Mouse (Mus musculus) monocyte, adult 2 months (primary cell): ENCODE data around the gene Clhc1.

Source experiments
- DNase-seq, 2 experiments: peaks; one replicate each; pipeline ENCODE4 v3.0.0; 2022; ENCODE audit warnings: low spot score in 2 of 2, low read depth in 1 of 2

Gene Clhc1

DNA sequence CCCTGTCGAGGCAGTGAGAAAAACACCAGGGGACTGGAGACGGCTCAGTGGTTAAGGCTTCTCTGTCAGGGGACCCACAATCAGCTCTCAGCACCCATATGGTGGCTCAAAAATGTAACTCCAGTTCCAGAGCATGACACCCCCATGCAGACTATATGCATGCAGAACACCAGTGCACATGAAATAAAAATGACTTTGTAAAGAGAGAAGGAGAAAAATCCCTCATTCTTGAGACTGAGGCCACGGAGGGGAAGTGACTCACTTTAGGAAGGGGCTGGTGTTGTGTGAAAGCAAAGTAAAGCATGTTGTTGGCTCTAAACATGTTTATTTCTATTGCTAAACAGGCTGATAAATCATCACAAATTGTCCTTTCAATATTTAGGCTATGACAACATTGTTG is 13.2 kb downstream of the Clhc1 start:
- DNase-seq = no peak

DNA sequence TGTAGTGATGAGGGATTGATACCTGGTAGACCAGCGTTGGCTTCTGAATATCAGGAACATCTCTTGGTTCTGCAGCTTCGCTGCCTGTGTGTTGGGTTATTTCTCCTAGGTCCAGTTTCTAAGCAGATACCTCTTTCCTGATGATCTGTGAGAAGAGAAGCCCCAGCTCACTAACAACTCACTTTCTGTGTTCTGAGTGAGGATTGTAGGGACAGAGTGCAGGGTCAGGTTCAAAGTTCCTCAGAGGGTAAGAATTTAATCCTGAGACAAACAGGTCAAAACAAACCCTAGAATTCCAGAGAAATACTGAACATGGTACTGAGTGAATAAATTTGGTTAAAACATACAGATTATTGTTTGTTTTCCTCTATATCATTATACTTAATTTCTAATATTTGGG is 15.7 kb downstream of the Clhc1 start:
- no peak for DNase-seq

DNA sequence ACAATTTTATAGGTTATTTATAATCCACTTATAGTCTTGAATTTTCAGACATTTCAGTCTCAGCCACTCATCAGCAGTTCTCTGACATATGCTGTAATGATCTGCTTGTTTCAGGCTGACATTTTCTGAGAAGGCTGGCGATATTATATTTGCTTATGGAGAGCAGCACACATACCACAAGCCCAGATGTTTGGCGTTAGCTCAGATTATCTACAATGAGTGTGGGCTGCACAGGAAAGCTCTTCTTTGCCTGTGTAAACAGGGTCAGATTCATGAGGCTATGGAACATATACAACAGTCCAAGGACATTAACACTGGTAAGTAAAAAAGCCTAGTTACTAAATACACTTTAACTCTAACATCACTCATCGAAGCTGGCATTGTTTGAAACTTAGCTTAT is 23.8 kb downstream of the Clhc1 start:
- DNase-seq = no peak

DNA sequence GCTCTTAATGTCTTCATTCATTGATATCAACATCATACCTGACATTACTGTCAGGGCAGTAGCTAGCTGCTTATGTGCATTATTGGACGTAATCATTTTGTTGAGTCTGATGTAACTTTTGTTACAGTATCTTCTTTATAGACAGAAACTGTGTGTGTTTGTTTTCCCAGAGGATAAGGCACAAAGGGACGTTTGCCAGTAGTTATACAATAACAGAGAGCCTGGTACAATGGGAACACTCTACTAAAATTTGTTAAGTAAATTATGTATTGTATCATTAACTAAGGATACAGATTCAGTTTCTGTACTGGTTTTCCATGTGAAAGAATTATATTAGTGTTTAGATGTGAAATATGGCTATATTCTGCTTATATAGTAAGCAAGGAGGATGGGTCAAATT is 24.9 kb downstream of the Clhc1 start:
- DNase-seq = no peak

DNA sequence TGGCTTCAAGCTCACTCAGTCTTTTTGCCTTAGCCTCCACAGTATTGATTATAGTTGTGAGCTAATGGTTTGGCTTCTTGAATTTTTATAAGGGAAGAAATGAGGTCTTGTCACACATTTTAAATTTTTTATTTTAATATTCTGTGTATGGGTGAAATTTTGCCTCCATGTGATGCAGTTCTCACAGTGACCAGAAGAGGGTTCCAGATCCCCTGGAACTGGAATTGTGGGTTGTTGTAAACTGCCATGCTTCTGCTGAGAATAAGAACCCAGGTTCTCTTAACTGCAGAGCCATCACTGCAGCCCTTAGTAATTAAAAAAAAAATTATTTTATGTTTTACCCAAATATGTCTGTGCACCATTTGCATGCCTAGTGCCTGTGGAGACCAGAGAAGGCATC is 31.9 kb downstream of the Clhc1 start:
- no peak for DNase-seq

DNA sequence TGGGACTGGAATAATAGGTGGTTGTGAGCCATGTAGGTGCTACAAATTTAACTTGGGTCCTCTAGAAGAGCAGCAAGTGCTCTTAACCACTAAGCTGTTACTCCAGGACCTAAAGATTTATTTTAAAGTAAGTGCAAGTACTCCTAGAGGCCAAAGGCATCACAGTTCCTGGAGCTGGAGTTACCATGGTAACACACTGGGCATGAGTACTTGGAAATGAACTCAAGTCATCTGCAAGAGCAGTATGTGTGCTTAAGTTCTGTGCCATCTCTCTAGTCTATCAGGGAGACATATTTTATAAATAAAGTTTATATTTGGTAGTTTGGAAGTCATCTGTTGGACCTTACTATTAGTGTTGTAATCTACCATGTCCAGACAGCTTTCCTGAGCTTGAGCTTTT is 47.5 kb downstream of the Clhc1 start:
- no peak for DNase-seq

DNA sequence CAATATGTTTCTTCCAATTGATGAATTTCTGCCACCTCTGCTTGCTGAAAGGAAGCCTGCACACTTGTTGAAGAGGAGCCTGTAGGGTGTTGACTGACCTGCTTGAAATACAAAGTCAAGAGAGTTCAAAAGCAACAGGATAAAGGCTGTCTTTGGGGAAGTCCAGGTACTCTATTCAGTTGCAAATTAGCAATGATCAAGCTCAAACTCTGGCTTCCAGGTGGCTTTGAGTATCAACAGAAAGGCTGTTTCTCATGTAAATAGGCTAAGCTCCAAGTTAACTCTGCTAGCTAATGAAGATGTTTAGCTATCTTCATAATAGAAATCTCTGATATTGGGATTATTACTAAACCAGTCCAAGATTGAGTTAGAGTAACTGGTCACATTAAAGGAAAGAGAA is 49.4 kb downstream of the Clhc1 start:
- no peak for DNase-seq

DNA sequence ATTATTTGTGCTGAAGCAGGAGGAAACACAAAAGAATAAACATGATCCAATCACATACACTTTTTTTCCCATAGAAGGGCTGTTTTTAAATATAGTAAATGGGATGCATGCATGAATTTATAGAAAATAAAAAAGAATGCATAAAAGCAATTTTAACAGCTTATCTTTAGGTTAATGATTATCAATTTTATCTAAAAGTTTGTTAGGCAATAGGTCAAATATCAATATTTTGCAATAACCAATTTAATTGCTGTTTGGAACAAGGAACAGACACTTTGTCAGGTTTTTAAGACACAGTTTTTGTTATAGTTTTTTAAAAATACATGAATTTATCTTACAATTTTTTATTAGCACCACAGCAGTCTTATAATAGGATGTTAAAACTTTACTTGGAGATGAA is 51.2 kb downstream of the Clhc1 start:
- DNase-seq = no peak

DNA sequence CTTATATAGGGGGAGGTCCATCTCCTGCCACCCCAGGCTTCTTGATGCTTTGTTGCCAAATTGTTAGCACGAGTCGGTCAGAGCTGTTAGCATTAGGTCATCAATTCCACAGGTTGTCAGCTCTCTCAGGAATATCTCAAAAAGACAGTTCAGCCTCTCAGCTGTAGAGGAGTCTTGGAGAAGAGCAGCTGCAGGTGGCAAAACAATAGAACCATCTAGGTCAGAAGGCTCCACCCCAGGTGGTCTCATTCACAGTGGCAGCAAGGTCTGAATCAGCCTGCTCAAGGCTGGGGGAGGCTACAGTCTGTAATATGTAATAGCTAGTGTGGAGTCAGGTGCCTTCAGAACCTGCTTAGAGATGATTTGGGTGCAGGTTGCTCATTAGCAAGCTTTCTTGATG is 55.8 kb downstream of the Clhc1 start:
- DNase-seq = no peak

DNA sequence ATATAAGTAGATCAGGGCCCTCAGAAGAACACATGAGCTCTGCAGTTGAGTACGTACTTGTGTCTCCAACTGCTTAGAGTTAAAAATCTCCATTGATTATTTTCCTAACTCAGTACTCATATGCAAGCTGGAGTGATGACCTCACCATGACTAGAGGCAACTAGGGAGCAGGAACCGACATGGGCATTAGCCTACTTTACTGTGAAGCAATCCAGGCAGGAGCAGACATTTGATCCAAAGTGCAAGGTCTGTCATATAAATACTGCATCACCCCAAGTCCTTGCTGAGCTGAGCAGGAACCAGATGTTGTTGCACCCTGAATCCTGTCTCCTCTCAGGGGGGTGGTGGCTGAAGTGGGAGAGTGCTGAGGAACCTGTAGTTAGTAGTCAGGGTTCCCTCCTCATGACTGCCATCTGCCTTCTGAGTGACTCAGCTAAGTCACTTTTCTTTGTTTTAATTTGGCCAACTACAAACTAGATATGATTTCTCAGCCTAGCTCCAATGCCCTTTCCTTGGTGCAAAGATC is 59.8 kb downstream of the Clhc1 start:
- DNase-seq = no peak

DNA sequence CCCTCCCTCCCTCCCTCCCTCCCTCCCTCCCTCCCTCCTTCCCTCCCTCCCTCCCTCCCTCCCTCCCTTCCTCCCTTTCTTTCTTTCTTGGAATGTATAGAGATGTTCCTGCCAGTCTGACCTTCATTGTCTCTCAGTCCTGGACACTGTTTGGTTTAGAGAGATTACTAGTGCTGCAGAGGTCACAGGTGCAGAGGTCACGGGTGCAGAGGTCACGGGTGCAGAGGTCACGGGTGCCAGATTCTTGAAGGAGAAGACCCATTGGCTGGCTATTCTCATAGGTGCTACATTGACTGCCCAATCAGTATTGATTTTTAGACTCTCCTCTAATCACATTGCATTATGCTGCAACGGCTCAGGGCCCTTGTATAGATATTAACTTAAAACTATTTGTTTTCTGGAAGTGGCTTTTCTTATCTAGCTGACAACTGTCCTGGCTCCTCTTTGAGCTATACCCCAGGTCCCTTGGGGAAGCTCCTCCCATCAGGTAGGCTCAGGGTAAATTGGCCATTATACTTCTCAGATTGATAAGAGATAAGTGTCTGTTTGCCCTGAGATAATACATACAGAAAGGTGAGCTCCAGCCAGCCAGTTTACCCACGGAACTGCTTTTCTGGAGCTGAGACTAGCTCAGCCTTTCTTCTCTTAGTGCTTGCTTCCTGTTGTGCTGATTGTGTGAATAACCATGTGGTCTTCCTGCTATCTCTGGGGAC is 62.2 kb downstream of the Clhc1 start:
- no peak for DNase-seq

DNA sequence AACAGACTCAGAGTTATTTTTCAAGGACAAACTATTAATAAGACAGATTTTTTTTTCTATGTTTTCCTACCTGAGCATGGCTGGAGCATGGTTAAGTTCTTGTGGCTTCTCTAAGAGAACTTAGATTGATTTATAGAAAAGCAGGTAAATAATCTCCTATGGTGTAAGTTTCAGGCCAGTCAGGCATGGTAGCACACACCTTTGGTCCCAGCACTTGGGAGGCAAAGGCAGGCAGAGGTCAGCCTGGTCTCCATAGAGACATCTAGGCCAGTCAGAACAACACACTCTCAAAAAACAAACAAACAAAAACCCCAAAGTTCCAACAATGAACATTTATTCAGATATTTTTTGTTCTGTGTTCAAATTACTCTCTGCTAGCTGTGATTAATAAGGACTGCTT is 64.3 kb downstream of the Clhc1 start:
- DNase-seq = no peak

DNA sequence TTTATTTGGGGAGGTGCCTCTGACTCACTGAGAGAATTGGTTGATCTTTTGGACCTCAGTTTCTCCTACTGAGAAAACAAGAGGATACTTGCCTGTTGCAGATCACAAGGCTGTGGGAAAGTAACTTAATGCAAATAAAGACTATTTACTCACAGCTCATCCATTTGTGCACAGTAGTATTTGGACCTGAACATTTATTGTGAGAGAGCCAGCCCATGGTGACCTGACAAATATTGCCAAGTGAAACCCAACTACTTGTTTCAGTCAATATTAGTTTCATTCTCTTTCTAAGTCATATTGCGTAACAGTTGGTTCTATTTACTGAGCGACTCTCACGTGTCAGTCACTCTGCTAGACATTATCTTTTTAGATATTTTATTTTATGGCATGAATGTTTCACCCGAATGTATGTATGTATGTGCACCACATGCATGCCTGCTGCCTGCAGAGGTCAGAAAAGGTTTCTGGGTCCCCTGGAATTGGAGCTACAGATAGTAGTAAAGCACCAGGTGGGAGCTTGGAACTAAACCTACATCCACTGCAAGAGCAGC is 65.5 kb downstream of the Clhc1 start:
- no peak for DNase-seq

DNA sequence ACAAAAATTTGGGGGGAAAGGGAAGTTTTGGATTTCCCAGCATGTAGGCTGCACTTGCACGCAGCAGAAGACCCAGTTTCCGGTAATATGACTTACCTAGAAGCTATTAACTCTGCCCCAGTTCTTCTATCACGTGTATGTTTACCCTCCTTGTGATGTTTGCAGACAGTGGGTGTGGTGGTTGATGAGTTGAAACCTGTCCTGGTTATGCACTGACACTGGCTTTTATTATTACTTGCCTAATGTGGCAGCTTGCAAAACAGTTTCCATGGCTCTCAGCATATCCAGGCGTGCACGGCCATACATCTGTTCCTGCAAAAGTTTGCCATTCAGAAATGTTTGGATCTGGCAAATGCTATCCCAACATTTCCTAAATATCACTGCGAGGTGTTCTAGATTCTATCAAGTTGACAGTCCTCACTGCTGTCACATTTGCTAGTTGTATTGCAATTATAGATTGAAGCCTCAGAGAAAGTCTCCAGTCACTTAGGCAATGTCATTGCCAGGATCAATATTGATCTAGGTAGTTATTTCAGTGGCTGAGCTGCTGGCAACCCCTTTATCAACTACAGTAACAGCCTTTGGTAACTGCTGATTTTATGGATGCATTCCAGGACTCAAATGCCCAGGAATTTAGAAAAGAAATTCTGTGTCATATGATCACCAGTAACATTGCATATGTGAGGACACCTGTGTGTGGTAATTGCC is 66.6 kb downstream of the Clhc1 start:
- no peak for DNase-seq

DNA sequence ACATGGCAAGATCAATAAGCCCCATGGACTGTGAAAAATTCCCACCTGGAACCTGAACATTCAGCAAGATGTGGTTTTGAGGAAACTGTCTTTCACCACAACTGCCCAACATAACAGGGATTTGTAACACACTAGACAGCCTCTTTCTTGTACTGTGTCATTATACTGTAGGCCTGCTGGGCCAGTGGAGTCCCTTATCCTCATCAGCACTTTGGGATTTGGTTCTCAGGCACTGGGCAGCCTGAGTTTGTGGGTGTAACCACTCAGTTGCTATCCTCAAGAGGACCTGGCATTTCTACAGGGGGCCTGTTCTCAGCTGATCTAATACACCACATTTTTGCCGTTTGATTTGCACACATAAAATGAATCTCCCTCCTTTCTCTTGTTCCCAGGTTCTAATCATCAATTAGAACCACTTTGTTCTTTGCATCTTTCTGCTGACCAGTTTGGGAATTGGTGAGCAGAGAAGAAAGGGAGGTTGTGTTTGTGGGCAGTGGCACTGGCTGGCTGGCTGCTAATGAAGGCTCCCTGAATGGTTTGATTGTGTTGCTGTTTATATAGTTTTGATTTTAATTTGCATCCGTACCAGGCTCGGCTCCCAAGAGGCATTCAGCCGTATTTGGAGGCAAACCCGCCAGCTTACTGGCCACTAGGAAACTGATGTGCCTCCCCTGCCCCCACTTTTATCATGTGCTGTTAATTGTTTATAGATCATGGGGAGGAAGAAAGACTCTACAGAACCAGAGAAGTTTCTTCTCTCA is 74.5 kb downstream of the Clhc1 start:
- DNase-seq = no peak

DNA sequence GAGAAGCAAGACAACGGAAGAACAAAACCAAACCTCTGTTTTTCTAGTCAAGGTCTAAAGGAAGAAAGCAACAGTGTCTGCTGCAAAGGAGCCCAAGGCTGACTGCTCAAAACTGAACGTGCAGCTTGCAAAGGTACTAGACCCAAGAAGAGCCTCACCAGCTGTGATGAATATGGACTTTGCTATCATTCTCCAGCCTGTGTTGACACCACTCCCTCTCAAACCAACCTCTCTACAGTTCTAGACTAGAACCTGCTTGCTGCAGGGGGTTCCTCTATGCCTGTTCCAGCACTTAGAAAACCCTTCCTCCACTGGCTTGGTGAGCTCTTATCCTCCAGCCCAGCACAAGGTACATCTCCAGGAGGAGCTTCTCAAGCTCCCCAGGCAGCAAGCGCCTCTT is 75.6 kb downstream of the Clhc1 start:
- DNase-seq = no peak

DNA sequence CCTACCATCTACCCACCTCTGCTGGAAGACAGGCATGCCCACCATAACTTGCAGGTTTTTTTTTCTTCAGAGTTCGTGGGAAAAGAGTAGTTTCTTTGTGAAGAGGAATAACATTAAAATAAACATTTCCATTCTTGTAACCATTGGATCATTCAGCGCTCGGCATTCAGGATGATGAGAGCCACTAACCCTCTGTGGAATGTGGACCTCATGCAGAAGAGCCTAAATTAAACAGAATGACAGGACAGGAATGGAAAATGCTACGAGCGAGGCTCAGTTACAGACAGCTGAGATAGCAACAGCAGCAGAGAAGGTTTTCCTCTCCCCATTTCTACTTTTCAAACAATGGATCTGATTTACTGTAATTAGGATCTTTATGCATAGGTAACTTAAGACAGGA is 78.8 kb downstream of the Clhc1 start:
- DNase-seq = no peak

DNA sequence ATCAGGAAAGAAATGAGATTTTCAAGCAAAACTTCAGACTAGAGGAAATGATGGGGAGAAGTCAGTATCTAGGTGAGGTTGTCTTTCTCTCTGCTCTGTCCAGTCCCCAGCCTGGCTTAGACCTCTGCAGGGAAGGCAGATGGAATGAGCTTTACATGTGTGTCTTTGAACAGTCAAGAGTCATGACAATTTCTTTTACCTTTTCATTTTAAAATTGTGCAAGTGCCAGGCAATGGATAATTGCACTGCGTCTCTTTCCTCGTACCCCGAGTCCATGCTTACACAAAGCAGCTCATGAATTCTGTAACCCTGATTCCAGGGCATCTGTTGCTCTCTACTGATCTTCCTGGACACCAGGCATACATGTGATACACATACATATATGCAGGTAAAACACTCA is 80.0 kb downstream of the Clhc1 start:
- DNase-seq = no peak
